Mouse (Mus musculus) common myeloid progenitor, adult 5-6 weeks (primary cell): ENCODE measurements around the gene Itgb7. TPM values are rescaled to one million over a fixed set of nuclear protein-coding genes. Genes with fewer than 3 reads are reported as not detected.

Experiments
- ATAC-seq: replicated peaks from 2 replicates; pipeline ENCODE4 v1.8.0; 2016; ENCODE audit warnings: low read depth, mild to moderate bottlenecking, moderate TSS enrichment, inconsistent platforms; ENCODE audit not compliant: poor library complexity, severe bottlenecking
- total RNA-seq: library from RNA; stranded (forward); fragments of 200-1000, 187-1606 nt; gene quantifications from 2 replicates; pipeline ENCODE4 v1.2.3, GENCODE M21; 2017

The Itgb7 gene
- total RNA-seq, 1 experiment from 2014 or later = 81.3 TPM

DNA sequence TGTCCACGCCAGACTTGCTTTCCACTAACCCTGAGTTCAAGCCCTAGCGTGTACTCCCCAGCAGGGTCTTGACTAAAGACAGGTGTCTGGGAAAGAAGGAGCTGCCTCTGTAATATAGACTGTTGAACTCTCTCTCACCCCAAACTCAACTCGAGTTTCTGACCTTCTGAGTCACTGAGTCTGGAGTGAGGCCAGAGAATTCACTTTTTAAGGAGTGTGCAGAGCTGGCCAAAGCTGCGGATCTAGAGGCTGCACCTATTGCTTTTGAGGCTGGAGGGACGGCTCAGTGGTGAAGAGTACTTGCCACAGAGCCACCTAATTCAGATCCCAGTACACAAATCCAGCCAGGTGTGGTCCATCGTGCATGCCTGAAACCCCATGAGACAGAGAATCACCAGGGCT is 64.1 kb downstream of the Itgb7 start:
- ATAC-seq = no peak

Other genes starting within 250 kb of the Itgb7 start
- gene Krt8, start 227.5 kb downstream of the Itgb7 start, total RNA-seq = not detected in 2 replicates
- gene Krt18, start 203.8 kb downstream of the Itgb7 start, total RNA-seq = 15.7 and 19.7 TPM in 2 replicates
- gene Eif4b, start 158.2 kb downstream of the Itgb7 start, total RNA-seq = 452 and 502 TPM in 2 replicates
- gene Tns2, start 131.5 kb downstream of the Itgb7 start, total RNA-seq = not detected in 2 replicates
- gene Spryd3, start 95.7 kb downstream of the Itgb7 start, total RNA-seq = 9.7 and 15.5 TPM in 2 replicates
- gene Igfbp6, start 87.6 kb downstream of the Itgb7 start, total RNA-seq = not detected in 2 replicates
- 3.3 and 6.3 TPM in 2 replicates for gene Soat2, start 81.4 kb downstream of the Itgb7 start, total RNA-seq
- 33.7 and 35.4 TPM in 2 replicates for gene Zfp740, start 28.7 kb downstream of the Itgb7 start, total RNA-seq
- 7.0 and 27.8 TPM in 2 replicates for gene Csad, start 27.2 kb downstream of the Itgb7 start, total RNA-seq
- gene Rarg, start 25.6 kb upstream of the Itgb7 start, total RNA-seq = 1.2 and 3.9 TPM in 2 replicates
- not detected in 2 replicates for gene Gm9918, start 38.6 kb upstream of the Itgb7 start, total RNA-seq
- 16.8 and 21.0 TPM in 2 replicates for gene Mfsd5, start 47.5 kb upstream of the Itgb7 start, total RNA-seq
- gene Espl1, start 64.3 kb upstream of the Itgb7 start, total RNA-seq = 24.6 and 39.7 TPM in 2 replicates
- 219 and 289 TPM in 2 replicates for gene Pfdn5, start 94.2 kb upstream of the Itgb7 start, total RNA-seq
- 40.0 and 50.8 TPM in 2 replicates for gene Myg1, start 99.8 kb upstream of the Itgb7 start, total RNA-seq
- 111 and 199 TPM in 2 replicates for gene Aaas, start 118.8 kb upstream of the Itgb7 start, total RNA-seq
- gene Sp7, start 135.2 kb upstream of the Itgb7 start, total RNA-seq = not detected in 2 replicates
- gene Sp1, start 174.2 kb upstream of the Itgb7 start, total RNA-seq = 65.3 and 87.3 TPM in 2 replicates
- gene Amhr2, start 213.4 kb upstream of the Itgb7 start, total RNA-seq = not detected in 2 replicates
- 38.7 and 51.2 TPM in 2 replicates for gene Prr13, start 227.1 kb upstream of the Itgb7 start, total RNA-seq
- gene Pcbp2, start 238.6 kb upstream of the Itgb7 start, total RNA-seq = 227 and 349 TPM in 2 replicates